9 mouse cellular contexts compared by ENCODE assay signal in genomic region chr14:8355999-8356501, GRCm38 (mm10). TPM values are rescaled to one million over a fixed set of nuclear protein-coding genes. Genes with fewer than 3 reads are reported as not detected.
DNase-seq lines count a peak whose midpoint lies in the region; ATAC-seq and TF ChIP-seq lines count a peak whose summit lies in the region.
"Had no signal": no experiment of that assay in that cellular context is flagged by ENCODE, and none has a peak within 500 bp of the region (broad histone marks: within the 10 kb centered on the region; RNA-seq: fewer than 3 reads in every experiment).

No protein-coding gene starts in this region.

- no peak overlapping the region for H3K4me3 ChIP-seq in bone marrow, adult 2 months (replicated peaks; ENCODE audit: control insufficient read depth, low read depth, low read length)
- no peak overlapping the region for H3K4me3 ChIP-seq in embryonic fibroblast, embryonic 13.5 days (ENCODE audit: insufficient read depth, low read length)
- H3K4me3 ChIP-seq in layer of hippocampus, adult 2 months: no peak overlapping the region
- H3K4me3 ChIP-seq in lung, adult 2 months (replicated peaks; ENCODE audit: extremely low read depth, low read depth, low read length): no peak overlapping the region
- H3K4me3 ChIP-seq: erythroblast, embryonic 14.5 days had no signal

- no peak for TF ChIP-seq POLR2A in bone marrow, adult 2 months (IDR thresholded peaks at IDR 0.05; ENCODE audit: borderline replicate concordance, control insufficient read depth, low read depth, low read length)
- no peak for TF ChIP-seq POLR2A in embryonic fibroblast, embryonic 13.5 days (IDR thresholded peaks at IDR 0.05; ENCODE audit: low read depth, low read length)
- TF ChIP-seq POLR2A in lung, adult 2 months (IDR thresholded peaks at IDR 0.05; ENCODE audit: borderline replicate concordance, extremely low read depth, low read depth, low read length): no peak

- whole genome bisulfite sequencing in bone marrow, adult 2 months: 42% methylated on average over 6 of the region's 6 CpGs
- WGBS in lung, adult 2 months: 38% methylated on average over 6 of the region's 6 CpGs

- no peaks in the 10 kb centered on the region for H3K4me1 ChIP-seq in bone marrow, adult 2 months (ENCODE audit: control insufficient read depth, insufficient read depth, low read length)
- H3K4me1 ChIP-seq in embryonic fibroblast, embryonic 13.5 days (ENCODE audit: control insufficient read depth, insufficient read depth, low read length): peaks cover 4% of the 10 kb centered on the region; the same call in 1 of the 2 replicates
- no peaks in the 10 kb centered on the region for H3K4me1 ChIP-seq in lung, adult 2 months (ENCODE audit: control insufficient read depth, insufficient read depth, low read length)

- peak; percentile 90 for TF ChIP-seq CTCF in bone marrow, adult 2 months (IDR thresholded peaks at IDR 0.05; ENCODE audit: control insufficient read depth, insufficient read depth, low read length)
- TF ChIP-seq CTCF in embryonic fibroblast, embryonic 13.5 days (IDR thresholded peaks at IDR 0.05; ENCODE audit: borderline replicate concordance, insufficient read depth, low read length): peak; percentile 91
- TF ChIP-seq CTCF in layer of hippocampus, adult 2 months (conservative IDR thresholded peaks at IDR 0.05): peak; percentile 99
- peak; percentile 98 for TF ChIP-seq CTCF in lung, adult 2 months (IDR thresholded peaks at IDR 0.05; ENCODE audit: insufficient read depth, low read length)

- peak; percentile 84 to 86 for ATAC-seq in hematopoietic stem cell, adult 5-6 weeks (replicated peaks in 1 of 2; ENCODE audit: insufficient read depth in 1 of 2, low FRiP score in 2 of 2, low TSS enrichment in 1 of 2, low read depth in 1 of 2, poor library complexity in 2 of 2, severe bottlenecking in 2 of 2)

- no peak overlapping the region for H3K27ac ChIP-seq in bone marrow, adult 2 months (ENCODE audit: control insufficient read depth, insufficient read depth, low read depth, low read length, poor library complexity)
- H3K27ac ChIP-seq in embryonic fibroblast, embryonic 13.5 days (ENCODE audit: insufficient read depth, low read length): no peak overlapping the region
- H3K27ac ChIP-seq in layer of hippocampus, adult 2 months: peak overlapping the region; percentile 75

- peak; percentile 70 for DNase-seq in CD4-positive, CD25-positive, alpha-beta regulatory T cell, adult 2 months (ENCODE audit: low read depth, low spot score)
- peak; percentile 79 to 86 for DNase-seq in layer of hippocampus, adult 2 months (ENCODE audit: low spot score in 2 of 2)
- DNase-seq in lung, adult 2 months: peak; percentile 51
- peak; percentile 67 for DNase-seq in ovary, postnatal 14 days (ENCODE audit: low spot score)
- DNase-seq in thymus, postnatal 0 days (ENCODE audit: low spot score): peak; percentile 62

RNA-seq across cellular contexts. Expression of gene Oit1, which starts 22.5 kb away (rescaled TPM):
- not detected in 2 replicates for polyA plus RNA-seq in bone marrow, adult 2 months (2011; ENCODE audit: insufficient read depth, insufficient read length, low replicate concordance, missing spikeins)
- not detected in 2 replicates for polyA plus RNA-seq in embryonic fibroblast, embryonic 13.5 days (2011; ENCODE audit: insufficient read length, low read depth, missing spikeins)
- not detected in 2 replicates for total RNA-seq in hematopoietic stem cell, adult 5-6 weeks (2017)
- total RNA-seq in layer of hippocampus, adult 2 months (2021): not detected
- 4.3 and 5.1 TPM in 2 replicates for polyA plus RNA-seq in lung, adult 2 months (2012; rRNA removed)
- polyA plus RNA-seq in thymus, postnatal 0 days (2015; fragmentation: Nextera tagmentation; extraction: Ambion mirVana): 3.6 and 4.3 TPM in 2 replicates
- polyA plus RNA-seq: erythroblast, embryonic 14.5 days had no signal

RNA-seq across cellular contexts. Expression of gene Fam107a, which starts 38.2 kb away (rescaled TPM):
- 1.9 TPM in 1 of 2 replicates, not detected in the other for polyA plus RNA-seq in bone marrow, adult 2 months (2011; ENCODE audit: insufficient read depth, insufficient read length, low replicate concordance, missing spikeins)
- polyA plus RNA-seq in embryonic fibroblast, embryonic 13.5 days (2011; ENCODE audit: insufficient read length, low read depth, missing spikeins): not detected in 2 replicates
- total RNA-seq in hematopoietic stem cell, adult 5-6 weeks (2017): not detected in 2 replicates
- total RNA-seq in layer of hippocampus, adult 2 months (2021): 100 to 1,000 TPM; 275 to 282 TPM
- polyA plus RNA-seq in lung, adult 2 months (2012; rRNA removed): 8.5 and 12.1 TPM in 2 replicates
- 0.16 and 0.17 TPM in 2 replicates for polyA plus RNA-seq in thymus, postnatal 0 days (2015; fragmentation: Nextera tagmentation; extraction: Ambion mirVana)
- polyA plus RNA-seq: erythroblast, embryonic 14.5 days had no signal
